Mouse (Mus musculus) leukemia stem cell, adult 10-12 weeks (primary cell): Measurements from ENCODE around the gene Cacng4. TPM values are rescaled to one million over a fixed set of nuclear protein-coding genes. Genes with fewer than 3 reads are reported as not detected.

ENCODE experiments used
- polyA plus RNA-seq: library from polyadenylated mRNA; stranded (reverse); fragments of >175 nt; gene quantifications from 2 replicates; pipeline ENCODE4 v1.2.3, GENCODE M21; 2012; ENCODE audit warnings: low replicate concordance

The Cacng4 gene
- polyA plus RNA-seq, result 0.06 TPM in 1 of 2 replicates, not detected in the other

GRCm38 (mm10) chr11:107794547-107795269, at the start of gene Cacng4:
Cacng4 (minus strand) TSS chr11:107794557.

GRCm38 (mm10) chr11:107716332-107716938, 77.9 kb downstream of the Cacng4 start, which contains the start of gene Cacng1:
Cacng1 (minus strand) TSS chr11:107716522.

Other genes starting within 250 kb of the Cacng4 start
- gene Helz, start 246.6 kb downstream of the Cacng4 start, polyA plus RNA-seq, result 99.3 and 114 TPM in 2 replicates
- gene Cacng1, start 78.0 kb downstream of the Cacng4 start, polyA plus RNA-seq, result not detected in 2 replicates
- gene Cacng5, start 120.5 kb upstream of the Cacng4 start, polyA plus RNA-seq, result not detected in 2 replicates